Mouse (Mus musculus): ENCODE measurements around the gene Gtsf2.
"Not testable (repeated sequence)": the region's sequence is repeated elsewhere in the genome, so short reads cannot be mapped to it uniquely, and the experiment has no call there.

The Gtsf2 gene

DNA sequence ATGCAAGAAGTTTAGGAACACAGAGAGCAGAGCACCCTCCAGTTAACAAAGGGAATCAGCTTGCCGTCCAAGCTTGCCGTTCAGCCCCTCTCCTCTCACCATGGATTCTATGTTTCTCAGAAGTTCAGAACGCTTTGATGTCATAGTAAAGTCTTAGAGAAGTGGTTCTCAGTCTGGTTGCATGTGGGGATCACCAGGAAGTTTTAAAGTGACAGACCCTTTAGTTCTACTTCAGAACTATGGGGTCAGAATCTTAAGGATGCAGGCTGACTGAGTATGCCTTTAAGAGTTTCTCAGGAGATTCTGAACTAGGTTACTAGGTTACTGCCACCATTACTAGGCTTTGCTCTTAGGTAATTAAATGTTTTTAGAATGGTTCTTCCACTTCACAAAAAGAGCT, at the start of gene Gtsf2:
Gene Gtsf2, minus strand, starts transcription at position 101 of the 400 bp plus-strand sequence.
- DNase-seq (ENCODE audit: low spot score): no peak

- DNase-seq (ENCODE audit: low spot score): no peak
Measured at GRCm38 (mm10) chr15:103496204-103497140, 48.2 kb upstream of the Gtsf2 start.

GRCm38 (mm10) chr15:103488336-103488735, 40.1 kb upstream of the Gtsf2 start:
- DNase-seq (ENCODE audit: low spot score): no peak

DNA sequence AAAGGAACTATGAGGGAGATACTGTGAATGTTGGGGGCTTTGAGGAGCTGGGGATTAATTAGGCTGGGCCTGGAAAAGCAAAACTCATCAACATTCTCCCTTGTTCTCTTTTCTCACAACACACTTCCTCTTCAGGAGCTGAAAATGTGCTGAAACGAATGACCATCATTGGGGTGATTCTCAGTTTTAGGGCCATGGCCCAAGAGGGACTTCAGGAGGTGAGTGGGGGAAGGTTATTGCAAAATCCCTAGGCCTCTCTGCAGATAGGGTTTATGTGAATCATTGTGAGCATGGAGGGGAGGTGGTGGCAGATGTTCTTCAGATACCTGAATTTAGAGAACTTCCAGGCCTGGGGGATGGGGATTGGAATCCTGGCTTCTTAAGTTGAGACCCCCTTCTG, 38.4 kb upstream of the Gtsf2 start:
- no peak for DNase-seq (ENCODE audit: low spot score)

- no peak for DNase-seq (ENCODE audit: low spot score)
Measured at GRCm38 (mm10) chr15:103485106-103485505, 36.8 kb upstream of the Gtsf2 start.

DNA sequence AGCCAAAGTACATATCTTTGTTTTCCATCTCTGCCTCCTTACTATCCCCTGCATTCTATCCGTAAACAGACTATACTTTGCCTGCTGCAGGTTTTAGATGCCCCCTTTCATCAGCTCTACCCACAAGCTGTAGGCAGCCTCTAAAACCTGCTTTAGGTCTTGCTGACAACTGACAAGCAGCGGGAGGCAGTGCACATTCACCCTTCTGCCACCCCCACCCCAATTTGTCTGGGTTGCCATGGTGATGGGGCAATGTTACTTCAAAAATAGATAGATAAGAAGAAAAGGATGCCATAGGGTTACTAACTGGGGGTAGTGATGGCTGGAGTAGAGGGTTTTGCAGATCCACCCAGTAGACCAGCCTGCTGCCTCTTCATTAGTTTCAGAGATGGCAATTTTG, 36.2 kb upstream of the Gtsf2 start:
- no peak for DNase-seq (ENCODE audit: low spot score)

DNA sequence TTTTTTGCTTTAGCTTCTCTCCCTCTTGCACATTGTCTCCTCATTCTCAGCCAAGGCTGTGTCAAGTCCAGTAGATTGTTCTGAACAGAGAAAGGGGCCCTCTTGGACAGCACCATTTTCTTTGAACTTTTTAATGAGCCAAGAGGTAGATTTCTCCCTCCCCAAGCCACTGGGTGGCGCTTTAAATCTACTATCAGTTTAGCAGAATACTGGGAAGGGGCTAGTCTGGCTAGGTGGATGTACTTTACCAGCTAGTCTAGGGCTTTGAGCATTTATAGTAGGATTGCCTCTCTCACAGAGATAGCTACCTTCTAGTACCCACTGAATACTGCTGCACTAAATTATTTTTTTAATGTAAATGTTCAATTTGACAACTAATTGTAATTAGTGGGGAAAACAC, 34.2 kb upstream of the Gtsf2 start:
- no peak for DNase-seq (ENCODE audit: low spot score)

GRCm38 (mm10) chr15:103480129-103480528, 31.9 kb upstream of the Gtsf2 start:
- DNase-seq (ENCODE audit: low spot score): no peak

DNA sequence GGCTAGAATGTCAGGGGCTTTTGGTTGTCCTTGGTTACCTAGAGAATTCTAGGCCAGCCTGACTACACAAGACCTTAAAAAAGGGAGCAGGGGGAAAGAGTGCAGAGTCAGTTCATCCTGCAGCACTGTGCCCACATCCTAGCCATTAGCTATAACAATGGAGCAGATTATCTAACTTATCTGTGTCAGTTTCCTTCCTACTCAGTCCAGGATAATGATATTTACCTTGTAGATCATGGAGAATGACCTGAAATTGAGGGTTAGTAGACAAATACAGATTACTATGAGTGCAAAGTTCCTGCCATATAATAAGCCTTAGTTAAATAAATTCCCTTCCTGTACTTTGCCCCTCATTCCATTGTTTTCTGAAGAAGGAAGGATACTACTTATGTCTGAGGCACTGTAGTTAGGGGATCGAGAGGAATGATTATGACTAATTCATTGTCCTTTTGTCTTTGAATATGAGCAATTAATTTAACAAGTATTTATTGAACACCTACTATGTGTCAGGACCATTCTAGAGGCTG, 30.9 kb upstream of the Gtsf2 start:
- no peak for DNase-seq (ENCODE audit: low spot score)

DNA sequence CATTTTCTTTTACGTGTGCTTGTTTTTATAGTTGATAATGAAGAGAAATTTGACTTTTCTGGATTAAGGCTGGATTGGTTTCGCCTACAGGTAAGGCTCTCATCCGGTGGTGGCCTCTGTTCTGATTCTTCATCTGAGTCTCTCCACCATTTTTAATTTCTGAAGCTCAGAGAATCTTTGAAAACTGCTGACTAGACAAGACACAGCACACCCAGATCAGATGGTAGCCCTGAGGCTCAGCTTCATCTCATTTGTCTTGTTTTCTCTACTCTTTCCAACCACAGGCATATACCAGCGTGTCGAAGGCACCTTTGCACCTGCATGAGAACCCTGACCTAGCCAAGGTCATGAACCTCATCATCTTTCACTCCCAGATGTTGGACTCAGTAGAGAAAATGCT, 25.5 kb upstream of the Gtsf2 start:
- no peak for DNase-seq (ENCODE audit: low spot score)

DNA sequence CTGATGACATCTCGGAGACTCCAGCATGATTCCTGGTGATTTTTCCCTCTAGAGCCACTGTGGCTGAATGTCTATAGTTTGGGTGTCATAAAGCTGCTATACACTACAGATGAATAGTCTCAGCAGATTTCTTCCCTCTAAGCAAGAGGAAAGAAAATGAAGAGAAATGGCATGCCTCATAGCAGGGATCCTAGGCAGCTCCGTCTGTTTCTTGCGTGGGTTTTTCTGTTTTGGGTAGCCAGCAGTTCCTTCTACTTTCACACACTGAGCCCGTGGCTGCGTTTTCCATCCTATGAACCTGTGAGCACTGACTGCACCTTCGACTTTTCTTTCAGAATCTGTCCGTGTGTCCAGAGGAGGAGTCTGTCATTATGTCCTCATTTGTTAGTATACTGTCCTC, 24.9 kb upstream of the Gtsf2 start:
- no peak for DNase-seq (ENCODE audit: low spot score)

DNA sequence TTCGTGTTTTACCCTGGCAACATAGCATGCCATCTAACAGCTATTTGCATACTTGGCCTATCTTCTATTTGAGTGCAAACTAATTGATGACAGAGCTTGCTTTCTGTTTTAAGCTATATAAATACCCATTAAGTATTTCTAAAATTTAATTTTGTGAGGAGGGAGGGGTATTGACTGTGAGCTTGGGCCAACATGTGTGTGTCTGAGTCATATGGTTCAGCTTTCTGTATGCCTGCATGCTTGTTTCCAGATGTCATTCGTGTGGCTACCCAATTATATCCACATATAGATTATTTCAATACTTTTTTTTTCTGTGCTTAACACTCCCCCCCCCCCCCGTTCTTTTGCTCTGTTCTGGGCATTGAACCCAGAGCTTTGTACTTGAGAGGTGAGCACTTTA, 24.0 kb upstream of the Gtsf2 start:
- no peak for DNase-seq (ENCODE audit: low spot score)

GRCm38 (mm10) chr15:103471488-103472194, 23.4 kb upstream of the Gtsf2 start:
- DNase-seq (ENCODE audit: low spot score): no peak

DNA sequence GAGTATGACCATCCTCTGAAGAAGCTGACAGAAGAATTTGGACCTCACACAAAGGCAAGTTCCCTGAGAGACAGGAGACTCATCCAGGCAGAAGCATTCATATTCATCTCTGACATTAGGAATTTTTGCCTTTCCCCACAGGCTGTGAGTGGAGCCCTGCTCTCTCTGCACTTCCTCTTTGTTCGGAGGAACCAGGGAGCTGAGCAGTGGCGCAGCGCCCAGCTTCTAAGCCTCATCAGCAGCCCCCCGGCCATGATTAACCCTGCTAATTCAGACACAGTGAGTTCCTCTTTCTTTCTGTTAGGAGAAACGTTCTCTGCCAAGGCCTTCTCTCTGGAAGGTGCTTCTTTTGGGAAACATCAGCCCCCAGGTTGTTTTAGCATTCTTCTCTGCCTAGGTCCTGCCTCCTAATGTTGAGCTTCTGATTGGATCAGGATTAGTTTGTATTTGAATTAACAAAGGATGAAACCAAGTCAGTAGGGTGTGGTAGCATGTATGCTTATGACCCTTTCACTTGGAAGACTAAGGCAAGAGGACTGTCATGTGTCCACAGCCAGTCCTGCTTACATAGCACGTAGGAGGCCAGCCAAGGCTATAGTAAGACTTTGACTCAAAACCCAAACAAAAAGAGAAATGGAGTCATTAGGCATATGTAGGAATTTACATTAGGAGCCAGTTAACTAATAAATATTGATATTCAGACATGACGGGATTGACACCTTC, 14.4 kb upstream of the Gtsf2 start:
- no peak for DNase-seq (ENCODE audit: low spot score)

GRCm38 (mm10) chr15:103454449-103454848, 6.2 kb upstream of the Gtsf2 start:
- DNase-seq (ENCODE audit: low spot score): no peak

DNA sequence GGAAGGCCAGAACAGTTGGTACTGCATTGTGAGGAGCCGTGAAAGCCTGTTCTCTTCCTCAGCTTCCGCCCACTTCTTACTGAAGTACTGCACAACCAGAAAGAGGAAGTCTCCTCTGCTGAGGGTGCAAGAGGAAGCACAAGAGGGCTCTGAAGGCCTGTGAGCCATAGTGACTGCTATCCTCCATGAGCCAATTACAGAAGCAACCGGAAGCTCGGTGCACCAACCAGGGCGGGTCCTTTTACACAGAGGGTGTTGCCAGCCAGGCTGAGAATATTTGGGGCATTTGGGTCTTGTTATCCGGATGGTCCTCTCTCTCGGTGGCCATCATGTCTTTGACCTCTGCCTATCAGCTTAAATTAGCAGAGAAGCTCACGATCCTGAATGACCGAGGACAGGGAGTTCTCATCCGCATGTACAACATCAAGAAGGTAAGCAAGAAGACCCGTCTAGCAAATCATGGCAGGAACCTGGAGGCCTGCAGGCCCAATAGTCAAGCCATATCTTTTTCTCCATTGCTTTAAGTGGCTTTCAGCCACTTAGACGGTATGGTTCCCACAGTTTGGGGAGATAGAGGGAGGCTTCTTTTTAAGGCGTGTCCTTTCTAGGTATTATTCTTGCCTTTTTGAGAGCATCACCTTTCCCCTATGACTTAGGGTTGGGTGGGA, 5.4 kb upstream of the Gtsf2 start, which contains the start of gene Nckap1l:
Gene Nckap1l, plus strand, starts transcription at position 244 of the 668 bp plus-strand sequence.
- peak; percentile 3 for DNase-seq (ENCODE audit: low spot score)

GRCm38 (mm10) chr15:103445966-103446365, 2.3 kb downstream of the Gtsf2 start:
- DNase-seq (ENCODE audit: low spot score): not testable (repeated sequence)

DNA sequence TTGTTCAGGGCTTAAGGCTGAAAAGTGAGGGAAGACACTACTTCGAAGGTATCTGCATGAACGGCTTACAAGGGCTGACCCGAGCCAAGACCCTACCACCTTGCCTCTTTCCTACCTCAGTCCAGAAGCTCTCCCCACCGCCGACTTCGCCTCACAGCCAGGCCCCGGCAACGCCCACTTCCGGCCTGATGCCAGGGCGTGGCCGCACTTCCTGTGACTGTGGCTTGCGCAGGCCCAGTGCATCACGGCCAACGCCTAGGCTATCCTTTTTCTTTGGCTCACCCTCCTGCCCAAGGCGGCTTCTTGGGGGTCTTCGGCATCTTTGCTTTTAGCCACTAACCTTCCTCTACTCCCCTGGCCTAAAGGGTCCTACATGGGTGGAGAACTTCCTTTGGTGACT, 18.0 kb downstream of the Gtsf2 start, which contains the start of gene Gtsf1:
Gene Gtsf1, minus strand, starts transcription at position 230 of the 400 bp plus-strand sequence.
- no peak for DNase-seq (ENCODE audit: low spot score)

- DNase-seq (ENCODE audit: low spot score): no peak
Measured at GRCm38 (mm10) chr15:103427017-103427416, 21.3 kb downstream of the Gtsf2 start.

DNA sequence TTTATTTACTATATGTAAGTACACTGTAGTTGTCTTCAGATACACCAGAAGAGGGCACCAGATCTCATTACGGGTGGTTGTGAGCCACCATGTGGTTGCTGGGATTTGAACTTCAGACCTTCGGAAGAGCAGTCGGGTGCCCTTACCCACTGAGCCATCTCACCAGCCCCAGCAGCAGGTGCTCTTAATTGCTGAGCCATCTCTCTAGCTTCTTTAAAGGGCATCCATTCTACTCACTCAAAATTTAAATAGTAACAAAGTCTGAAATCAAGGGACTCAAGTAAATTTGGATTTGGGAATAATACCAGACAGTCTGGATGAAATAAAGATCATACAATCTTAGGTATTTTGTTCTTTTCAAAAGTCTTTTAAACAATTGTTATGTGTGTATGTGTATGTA, 42.7 kb downstream of the Gtsf2 start:
- not testable (repeated sequence) for DNase-seq (ENCODE audit: low spot score)

- DNase-seq (ENCODE audit: low spot score): no peak
Measured at GRCm38 (mm10) chr15:103401361-103401760, 46.9 kb downstream of the Gtsf2 start.

GRCm38 (mm10) chr15:103393577-103393976, 54.7 kb downstream of the Gtsf2 start:
- DNase-seq (ENCODE audit: low spot score): no peak
